Mouse (Mus musculus) midbrain, embryonic 16.5 days (tissue): ENCODE measurements around the gene Mfrp. TPM values are rescaled to one million over a fixed set of nuclear protein-coding genes. Genes with fewer than 3 reads are reported as not detected.
A peak's percentile ranks its signal among the peaks of the same experiment; 100 is the strongest.

Experiments used
- ATAC-seq: fragments of 200-750 bp; cut with Nextera tagmentation; 2 replicates; pipeline ENCODE4 v1.8.0; 2017; ENCODE audit warnings: moderate TSS enrichment
- H3K27ac ChIP-seq: fragments of 300-500 bp; sonication (generic); 2 replicates; pipeline ENCODE4 v1.5.1; 2014; ENCODE audit warnings: mild to moderate bottlenecking, low read length, mixed read lengths
- H3K27me3 ChIP-seq: fragments of 300-500 bp; sonication (generic); 2 replicates; pipeline ENCODE4 v1.6.1; 2014; ENCODE audit warnings: low read depth, low read length, mixed read lengths; ENCODE audit not compliant: control insufficient read depth, insufficient read depth
- H3K36me3 ChIP-seq: fragments of 300-500 bp; sonication (generic); 2 replicates; pipeline ENCODE4 v1.6.1; 2014; ENCODE audit warnings: mild to moderate bottlenecking, low read length, moderate library complexity, mixed read lengths; ENCODE audit not compliant: control insufficient read depth, insufficient read depth
- H3K4me1 ChIP-seq: fragments of 300-500 bp; sonication (generic); 2 replicates; pipeline ENCODE4 v1.6.1; 2014; ENCODE audit warnings: mild to moderate bottlenecking, low read length, mixed read lengths; ENCODE audit not compliant: control insufficient read depth, insufficient read depth
- H3K4me2 ChIP-seq: fragments of 300-500 bp; sonication (generic); 2 replicates; pipeline ENCODE4 v1.6.1; 2014; ENCODE audit warnings: mild to moderate bottlenecking, low read length, mixed read lengths
- H3K4me3 ChIP-seq: fragments of 300-500 bp; sonication (generic); 2 replicates; pipeline ENCODE4 v1.5.1; 2014; ENCODE audit warnings: low read depth, mild to moderate bottlenecking, low read length, moderate library complexity, mixed read lengths
- H3K9ac ChIP-seq: fragments of 300-500 bp; sonication (generic); 2 replicates; pipeline ENCODE4 v1.6.1; 2014; ENCODE audit warnings: low read depth, low read length, mixed read lengths
- H3K9me3 ChIP-seq: fragments of 300-500 bp; sonication (generic); replicated peaks from 2 replicates; pipeline ENCODE4 v1.6.1; 2014; ENCODE audit warnings: mild to moderate bottlenecking, low read length, mixed read lengths; ENCODE audit not compliant: control insufficient read depth, poor library complexity, severe bottlenecking
- WGBS: fragments of 180-500 bp; shearing (Covaris S2); extraction: QIAGEN DNeasy Blood & Tissue Kit; methylation state at CpG from one replicate; pipeline ENCODE4 v1.1.7; 2014; 5-methylcytosine and 5-hydroxymethylcytosine counted together
- polyA plus RNA-seq: library from polyadenylated mRNA; unstranded; fragments of >200 nt; fragmentation: Nextera tagmentation; extraction: Ambion mirVana; gene quantifications from 2 replicates; pipeline ENCODE4 v1.2.1, GENCODE M21; 2015

The Mfrp gene
- polyA plus RNA-seq, 1 experiment from 2014 or later = 0.16 TPM

DNA sequence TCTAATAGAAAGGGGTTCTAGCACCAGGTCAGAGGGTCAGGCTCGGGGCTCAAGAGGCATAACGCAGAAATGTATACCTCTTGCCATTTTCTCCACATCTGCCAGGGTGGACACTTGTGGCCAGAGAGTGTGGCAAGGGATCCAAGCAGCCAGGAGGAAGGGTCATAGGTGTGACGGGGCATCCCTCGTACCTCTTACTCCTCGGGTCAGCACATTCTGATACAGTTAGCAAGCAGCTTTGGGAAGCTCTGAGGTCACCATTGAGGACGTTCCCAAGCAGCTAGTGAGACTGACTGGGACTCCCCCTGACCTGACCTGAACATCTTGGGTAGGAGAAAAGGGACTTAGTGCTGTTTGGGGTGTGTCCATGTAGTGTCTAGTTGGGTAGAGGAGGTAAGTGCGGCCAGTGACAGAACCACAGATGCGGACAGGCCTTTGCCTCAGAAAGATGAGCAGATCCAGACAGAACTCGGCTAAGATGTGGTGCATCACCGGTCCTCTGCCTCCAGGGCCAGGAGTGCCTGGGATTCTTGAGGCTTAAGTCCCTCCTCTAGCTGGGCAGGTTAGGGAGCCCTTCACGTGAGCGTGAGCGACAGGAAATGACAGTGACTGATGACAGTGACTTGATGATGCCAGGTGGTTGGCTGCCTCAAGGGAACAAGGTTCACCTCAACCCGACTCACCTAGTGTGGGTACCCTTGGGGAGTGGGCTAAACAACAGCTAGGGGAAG is 31.3 kb upstream of the Mfrp start:
- H3K9me3 ChIP-seq = no peaks in the 10 kb centered on the region
- no peak overlapping the region for H3K27ac ChIP-seq
- no peak overlapping the region for H3K4me3 ChIP-seq
- H3K4me1 ChIP-seq = peaks cover 5% of the 10 kb centered on the region
- H3K36me3 ChIP-seq = no peaks in the 10 kb centered on the region
- WGBS = 84% methylated on average over 14 of the region's 14 CpGs
- no peak for ATAC-seq
- H3K9ac ChIP-seq = no peak overlapping the region
- H3K27me3 ChIP-seq = no peaks in the 10 kb centered on the region
- no peak overlapping the region for H3K4me2 ChIP-seq

DNA sequence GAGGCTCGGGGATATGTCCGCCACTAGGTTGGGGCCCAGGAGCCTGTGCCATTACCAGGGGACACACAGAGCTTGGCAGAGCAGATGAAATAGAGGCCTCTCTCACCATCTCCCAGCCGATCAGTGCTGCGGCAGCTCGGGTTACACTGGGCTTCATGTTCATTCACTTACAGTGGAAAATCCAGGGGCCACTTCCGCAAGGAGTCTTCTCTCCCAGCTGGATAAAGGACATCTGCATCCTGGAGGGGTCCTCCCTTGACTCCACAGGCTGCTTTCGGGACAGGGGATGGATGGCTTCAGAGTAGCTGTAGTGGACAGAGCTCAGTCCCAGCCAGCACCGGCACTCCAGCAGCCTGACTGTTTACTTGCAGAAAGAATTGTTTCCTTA is 30.7 kb upstream of the Mfrp start:
- WGBS = 53% methylated on average over 8 of the region's 8 CpGs
- Histone ChIP-seq H3K4me2 (no peak overlapping the region), H3K27me3 (no peaks in the 10 kb centered on the region), H3K4me3 (no peak overlapping the region), H3K36me3 (no peaks in the 10 kb centered on the region), H3K4me1 (peaks cover 5% of the 10 kb centered on the region), H3K9ac (no peak overlapping the region), H3K9me3 (no peaks in the 10 kb centered on the region), H3K27ac (no peak overlapping the region)
- no peak for ATAC-seq

DNA sequence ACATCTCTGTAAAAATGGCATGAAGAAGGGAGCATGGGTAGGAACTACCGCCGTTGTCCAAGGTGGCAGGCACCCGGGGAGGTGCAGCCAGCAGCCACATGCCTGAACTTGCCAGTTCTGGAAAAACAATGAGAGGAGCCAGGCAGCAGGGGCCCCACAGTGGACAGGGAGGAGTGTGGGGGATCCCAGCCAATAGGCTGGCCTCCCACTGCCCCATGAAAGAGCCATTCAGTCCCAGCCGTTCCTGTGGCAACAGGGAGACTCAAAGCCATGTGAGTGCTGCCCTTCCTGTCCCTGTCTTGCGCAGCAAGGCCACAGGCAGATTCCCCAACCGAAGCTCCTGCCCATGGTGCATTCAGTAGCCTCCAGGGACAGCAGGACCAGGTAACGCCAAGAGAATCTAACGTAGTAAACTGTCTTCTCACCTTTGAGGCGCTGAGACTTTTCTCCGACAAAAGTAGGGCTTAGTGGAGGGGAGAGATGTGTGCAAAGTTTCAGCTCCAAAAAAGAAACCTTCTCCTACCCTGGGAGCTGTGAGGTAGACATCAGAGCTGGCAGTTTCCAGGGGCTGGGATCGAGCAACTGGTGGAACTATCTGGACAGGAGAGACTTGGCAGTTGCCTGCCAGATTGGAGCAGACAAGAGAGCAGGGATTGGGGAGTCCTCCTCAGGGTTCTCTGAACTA is 29.5 kb upstream of the Mfrp start:
- Histone ChIP-seq H3K4me1 (peaks cover 4% of the 10 kb centered on the region), H3K9me3 (no peaks in the 10 kb centered on the region), H3K27me3 (no peaks in the 10 kb centered on the region), H3K4me2 (peak overlapping the region; percentile 28), H3K4me3 (no peak overlapping the region), H3K36me3 (no peaks in the 10 kb centered on the region), H3K9ac (no peak overlapping the region), H3K27ac (peak overlapping the region; percentile 77)
- WGBS = 11% methylated on average over 11 of the region's 11 CpGs
- peak; percentile 72 for ATAC-seq

DNA sequence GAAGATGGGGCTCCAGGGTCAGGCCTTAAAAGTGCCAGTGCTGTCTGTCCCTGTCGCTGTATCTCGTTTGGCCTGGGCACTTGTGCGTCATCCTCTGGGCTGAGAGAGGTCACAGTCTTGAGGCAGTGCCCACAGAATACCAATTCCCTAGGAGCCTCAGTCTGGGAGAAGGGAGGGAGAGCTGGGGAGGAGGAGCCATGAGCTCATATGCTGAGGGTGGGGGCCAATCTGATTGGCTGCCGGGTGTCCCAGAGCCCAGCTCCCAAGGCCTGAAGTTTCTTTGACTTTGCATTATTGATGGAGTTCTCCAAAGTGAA is 29.0 kb upstream of the Mfrp start:
- H3K4me2 ChIP-seq = peak overlapping the region; percentile 28
- peak overlapping the region; percentile 77 for H3K27ac ChIP-seq
- no peaks in the 10 kb centered on the region for H3K27me3 ChIP-seq
- no peaks in the 10 kb centered on the region for H3K36me3 ChIP-seq
- no peaks in the 10 kb centered on the region; the same call in 1 of the 2 replicates for H3K4me1 ChIP-seq
- 16% methylated on average over 4 of the region's 4 CpGs for WGBS
- ATAC-seq = peak; percentile 57; the same call in 1 of the 2 replicates
- no peak overlapping the region for H3K4me3 ChIP-seq
- no peak overlapping the region for H3K9ac ChIP-seq
- H3K9me3 ChIP-seq = no peaks in the 10 kb centered on the region

DNA sequence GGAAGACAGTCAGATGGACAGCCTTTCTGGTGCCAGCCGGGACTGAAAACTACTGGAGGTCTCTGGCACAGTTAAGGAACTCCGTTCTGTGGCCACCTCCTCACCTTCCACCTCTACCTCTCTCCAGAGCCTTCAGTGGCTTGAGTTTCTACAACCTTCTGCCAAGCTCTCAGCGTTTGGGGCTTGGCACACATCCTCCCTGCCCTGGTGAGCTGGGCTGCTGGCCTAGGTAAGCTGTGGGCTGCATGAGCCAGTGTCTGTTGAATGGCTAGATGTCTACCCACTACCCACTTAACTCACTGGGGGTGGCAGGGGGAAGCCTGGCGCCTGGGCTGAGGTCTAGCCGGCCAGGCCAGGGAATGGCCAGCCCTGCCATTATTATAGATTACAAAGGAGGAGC is 28.4 kb upstream of the Mfrp start:
- ATAC-seq = no peak
- H3K27ac ChIP-seq = no peak overlapping the region
- 40% methylated on average over 5 of the region's 5 CpGs for WGBS
- H3K4me3 ChIP-seq = no peak overlapping the region
- no peaks in the 10 kb centered on the region; the same call in 1 of the 2 replicates for H3K4me1 ChIP-seq
- H3K36me3 ChIP-seq = no peaks in the 10 kb centered on the region
- no peak overlapping the region; the same call in 1 of the 2 replicates for H3K4me2 ChIP-seq
- H3K9me3 ChIP-seq = no peaks in the 10 kb centered on the region
- H3K27me3 ChIP-seq = no peaks in the 10 kb centered on the region
- no peak overlapping the region for H3K9ac ChIP-seq

DNA sequence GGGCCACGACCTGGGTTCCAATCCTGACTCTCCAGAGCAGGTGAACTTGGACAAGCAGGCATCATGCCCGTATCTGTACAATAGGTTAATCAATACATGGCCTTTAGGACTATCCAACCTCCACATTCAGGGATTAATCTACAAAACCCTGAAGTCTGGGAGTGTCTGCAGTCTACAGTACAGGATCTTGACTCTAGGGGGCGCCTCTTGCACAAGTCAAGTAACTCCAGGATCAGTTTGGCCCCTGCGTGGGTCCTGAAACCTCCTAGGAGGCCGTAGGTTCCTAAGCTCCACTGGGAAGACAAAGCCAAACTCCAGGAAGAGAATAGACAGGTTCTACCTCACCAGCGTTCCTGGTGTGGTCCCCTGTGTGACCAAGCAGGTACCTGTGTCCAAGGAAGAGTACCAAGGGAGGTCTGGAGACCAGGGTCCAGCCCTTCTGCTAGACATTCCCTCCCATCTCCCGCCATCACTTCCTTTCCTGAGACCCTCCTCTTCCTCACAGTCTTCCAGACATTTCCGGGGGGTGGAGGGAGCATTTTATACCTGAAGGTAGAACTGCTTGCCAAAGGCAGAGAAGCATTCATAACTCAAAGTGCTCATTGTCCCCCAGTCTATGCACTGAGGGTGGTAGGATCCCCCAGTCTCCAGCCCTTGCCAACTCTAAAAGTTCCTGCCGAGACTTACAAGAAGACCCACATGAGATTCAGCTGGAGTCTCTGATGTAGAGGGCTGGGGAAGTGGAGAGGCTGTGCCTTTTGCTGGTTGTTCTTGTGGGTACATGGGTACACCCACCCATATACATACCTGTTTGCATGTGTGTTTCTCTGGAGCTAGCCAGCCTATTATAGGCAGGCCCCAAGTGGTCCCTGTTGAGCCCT is 26.9 kb upstream of the Mfrp start:
- Histone ChIP-seq H3K27ac (no peak overlapping the region), H3K9me3 (no peaks in the 10 kb centered on the region), H3K4me3 (no peak overlapping the region), H3K27me3 (no peaks in the 10 kb centered on the region), H3K4me1 (no peaks in the 10 kb centered on the region; the same call in 1 of the 2 replicates), H3K9ac (no peak overlapping the region), H3K4me2 (no peak overlapping the region), H3K36me3 (no peaks in the 10 kb centered on the region)
- ATAC-seq = no peak
- 64% methylated on average over 9 of the region's 9 CpGs for WGBS

DNA sequence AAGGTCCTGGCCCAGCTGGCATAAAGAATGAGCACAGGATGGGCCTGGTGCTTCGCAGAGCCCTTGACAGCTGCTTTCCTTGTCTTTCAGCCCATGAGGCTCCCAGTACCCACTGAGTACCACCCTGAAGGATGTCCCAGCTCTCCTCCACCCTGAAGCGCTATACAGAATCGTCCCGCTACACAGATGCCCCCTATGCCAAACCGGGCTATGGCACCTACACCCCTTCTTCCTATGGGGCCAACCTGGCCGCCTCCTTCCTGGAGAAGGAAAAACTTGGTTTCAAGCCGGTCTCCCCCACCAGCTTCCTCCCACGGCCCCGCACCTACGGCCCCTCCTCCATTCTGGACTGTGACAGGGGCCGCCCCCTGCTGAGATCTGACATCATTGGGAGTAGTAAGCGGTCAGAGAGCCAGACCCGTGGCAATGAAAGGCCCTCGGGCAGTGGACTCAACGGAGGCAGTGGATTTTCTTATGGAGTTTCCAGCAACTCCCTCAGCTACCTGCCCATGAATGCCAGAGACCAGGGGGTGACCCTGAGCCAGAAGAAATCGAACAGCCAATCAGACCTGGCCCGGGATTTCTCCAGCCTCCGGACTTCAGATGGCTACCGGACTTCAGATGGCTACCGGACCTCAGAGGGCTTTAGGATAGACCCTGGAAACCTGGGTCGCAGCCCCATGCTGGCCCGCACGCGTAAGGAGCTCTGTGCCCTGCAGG is 26.1 kb upstream of the Mfrp start:
- Histone ChIP-seq H3K36me3 (no peaks in the 10 kb centered on the region), H3K27ac (no peak overlapping the region), H3K4me3 (no peak overlapping the region), H3K9me3 (no peaks in the 10 kb centered on the region), H3K4me2 (no peak overlapping the region), H3K9ac (no peak overlapping the region), H3K4me1 (no peaks in the 10 kb centered on the region; the same call in 1 of the 2 replicates), H3K27me3 (no peaks in the 10 kb centered on the region)
- 71% methylated on average over 24 of the region's 24 CpGs for WGBS
- ATAC-seq = no peak

DNA sequence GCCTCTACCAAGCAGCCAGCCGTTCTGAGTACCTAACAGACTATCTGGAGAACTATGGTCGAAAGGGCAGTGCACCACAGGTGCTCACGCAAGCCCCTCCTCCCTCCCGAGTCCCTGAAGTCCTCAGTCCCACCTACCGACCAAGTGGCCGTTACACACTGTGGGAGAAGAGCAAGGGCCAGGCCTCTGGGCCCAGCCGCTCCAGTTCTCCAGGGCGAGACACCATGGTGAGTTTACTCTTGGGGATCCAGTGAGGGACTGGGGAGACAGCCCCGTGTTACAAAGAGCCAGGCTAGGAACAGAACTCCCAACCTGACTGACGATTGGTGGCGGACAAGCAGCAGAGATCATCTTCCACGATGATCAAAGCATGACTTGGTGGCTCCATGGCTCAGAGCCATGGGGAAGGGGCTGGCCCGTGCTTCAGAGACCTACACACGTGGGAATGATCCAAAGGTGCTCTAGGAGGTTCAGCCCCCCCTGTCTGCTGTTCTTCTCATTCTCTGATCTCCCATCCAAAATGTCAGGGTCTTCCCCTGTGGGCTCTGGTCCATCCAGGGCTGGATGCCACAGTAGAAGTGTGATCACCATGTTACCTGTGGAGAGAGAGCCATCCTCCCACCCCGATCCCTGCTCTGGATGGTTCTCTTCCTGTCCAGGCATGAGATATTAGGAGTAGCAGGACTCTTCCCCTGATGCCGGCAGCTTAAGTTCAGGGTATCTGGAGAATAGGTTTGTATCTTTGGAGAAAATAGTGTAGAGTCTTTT is 25.3 kb upstream of the Mfrp start:
- H3K9ac ChIP-seq = no peak overlapping the region
- H3K4me2 ChIP-seq = no peak overlapping the region
- 64% methylated on average over 16 of the region's 16 CpGs for WGBS
- no peak overlapping the region for H3K4me3 ChIP-seq
- no peak for ATAC-seq
- no peaks in the 10 kb centered on the region for H3K27me3 ChIP-seq
- no peaks in the 10 kb centered on the region for H3K36me3 ChIP-seq
- no peaks in the 10 kb centered on the region for H3K9me3 ChIP-seq
- H3K27ac ChIP-seq = no peak overlapping the region
- no peaks in the 10 kb centered on the region; the same call in 1 of the 2 replicates for H3K4me1 ChIP-seq
